Mouse (Mus musculus): ENCODE measurements at regions not wholly inside any gene's neighbourhood (a gene's known extent, or its start where the extent isn't known, plus 50 kb on each side); places are given as distances from the start of the nearest gene placed in this dataset.

DNA sequence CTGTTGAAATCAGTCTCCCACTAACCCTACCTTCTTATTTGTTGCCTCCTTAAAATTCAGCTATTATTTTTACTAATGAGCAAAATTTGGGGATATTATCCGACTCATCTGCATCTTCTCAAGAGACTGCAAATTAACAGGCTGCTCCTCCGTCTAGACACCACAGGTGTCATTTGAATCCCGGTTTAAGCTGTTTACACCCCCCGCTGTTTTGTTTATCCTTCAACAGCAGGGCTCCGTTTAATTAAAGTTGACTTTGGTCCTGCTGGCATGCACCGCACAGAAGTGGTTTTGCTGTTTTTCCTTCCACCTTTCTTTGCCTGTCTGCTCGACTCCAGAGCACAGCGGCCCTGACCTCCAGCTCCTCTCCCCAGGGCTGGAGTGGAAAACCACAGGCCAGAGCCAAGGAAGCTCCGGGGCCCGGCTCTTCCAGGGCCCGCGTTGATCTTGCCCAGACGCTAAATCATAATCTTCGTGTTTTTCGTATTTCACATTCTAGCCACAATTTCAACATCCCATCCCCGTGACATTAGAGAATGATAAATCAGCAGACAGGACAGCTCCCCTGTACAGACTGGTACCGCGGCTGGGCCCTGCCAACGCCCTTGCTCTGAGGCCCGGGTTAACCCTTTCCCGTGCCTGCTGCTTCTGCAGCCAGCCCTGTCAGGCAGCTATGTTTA is 64.6 kb upstream of the Bnc1 start:
- H3K4me2 ChIP-seq (ENCODE audit: insufficient read depth, low read depth, poor library complexity, severe bottlenecking), result no peak overlapping the region
- no peak for TF ChIP-seq POLR2AphosphoS2 (IDR thresholded peaks at IDR 0.05; ENCODE audit: low read depth, low read length)
- TF ChIP-seq MAFK (IDR thresholded peaks at IDR 0.05; ENCODE audit: insufficient replicate concordance, low read length), result no peak
- TF ChIP-seq ZNF384 (IDR thresholded peaks at IDR 0.05; ENCODE audit: low read depth, low read length), result no peak
- TF ChIP-seq RAD21 (IDR thresholded peaks at IDR 0.05; ENCODE audit: low read depth, low read length), result no peak
- no peak for TF ChIP-seq IRF4 (IDR thresholded peaks at IDR 0.05; ENCODE audit: low read depth, low read length)
- no peak for TF ChIP-seq TBP (conservative IDR thresholded peaks at IDR 0.05; ENCODE audit: low read depth, low read length)
- TF ChIP-seq MEF2A (IDR thresholded peaks at IDR 0.05; ENCODE audit: borderline replicate concordance, low read depth, low read length), result no peak
- TF ChIP-seq NRF1 (IDR thresholded peaks at IDR 0.05; ENCODE audit: low read depth, low read length), result no peak
- TF ChIP-seq USF2 (conservative IDR thresholded peaks at IDR 0.05; ENCODE audit: low read depth, low read length), result no peak
- no peak for TF ChIP-seq CHD1 (IDR thresholded peaks at IDR 0.05; ENCODE audit: low read depth, low read length)
- no peak for TF ChIP-seq ZC3H11A (IDR thresholded peaks at IDR 0.05; ENCODE audit: low read depth, low read length)
- no peak for TF ChIP-seq USF1 (IDR thresholded peaks at IDR 0.05; ENCODE audit: low read depth, low read length)
- no peak for TF ChIP-seq ZMIZ1 (IDR thresholded peaks at IDR 0.05; ENCODE audit: low read depth, low read length)
- TF ChIP-seq GABPA (IDR thresholded peaks at IDR 0.05; ENCODE audit: insufficient replicate concordance, low read depth, low read length), result no peak
- TF ChIP-seq CTCF (conservative IDR thresholded peaks at IDR 0.05 in 1 of 2, IDR thresholded peaks at IDR 0.05 in 1 of 2; ENCODE audit: low read depth in 2 of 2, low read length in 2 of 2), result no peak
- TF ChIP-seq RCOR1 (conservative IDR thresholded peaks at IDR 0.05; ENCODE audit: low read depth, low read length), result no peak
- H3K4me1 ChIP-seq (ENCODE audit: control insufficient read depth in 1 of 2, insufficient read depth in 2 of 2), result no peaks in the 10 kb centered on the region
- H3K9me3 ChIP-seq (replicated peaks; ENCODE audit: low read length), result no peaks in the 10 kb centered on the region
- no peak overlapping the region for H3K4me3 ChIP-seq (replicated peaks in 1 of 3; ENCODE audit: low read depth in 2 of 3, low read length in 2 of 3, poor library complexity in 1 of 3)
- DNase-seq (ENCODE audit: extremely low read depth), result no peak
- H3K27ac ChIP-seq (ENCODE audit: insufficient read depth, low read depth), result no peak overlapping the region
- no peaks in the 10 kb centered on the region for H3K79me2 ChIP-seq (replicated peaks; ENCODE audit: control insufficient read depth, extremely low read depth, insufficient read depth, poor library complexity, severe bottlenecking)
- no peaks in the 10 kb centered on the region for H3K27me3 ChIP-seq (replicated peaks)
- no peaks in the 10 kb centered on the region for H3K36me3 ChIP-seq (replicated peaks in 1 of 2; ENCODE audit: control insufficient read depth in 1 of 2, insufficient read depth in 1 of 2, low read length in 1 of 2)
- no peak overlapping the region for H3K9ac ChIP-seq (ENCODE audit: insufficient read depth, low read depth)
- dilution Hi-C loops (cut with MboI; ENCODE audit: extremely low pct_ligation_motif_present, extremely low pct_unique_long_range_greater_than_20kb, low sequenced_read_pairs), result no loop called here
- in situ Hi-C loops (cut with MboI; ENCODE audit: low pct_ligation_motif_present, low pct_unique_long_range_greater_than_20kb, low sequenced_read_pairs), result no loop called here

DNA sequence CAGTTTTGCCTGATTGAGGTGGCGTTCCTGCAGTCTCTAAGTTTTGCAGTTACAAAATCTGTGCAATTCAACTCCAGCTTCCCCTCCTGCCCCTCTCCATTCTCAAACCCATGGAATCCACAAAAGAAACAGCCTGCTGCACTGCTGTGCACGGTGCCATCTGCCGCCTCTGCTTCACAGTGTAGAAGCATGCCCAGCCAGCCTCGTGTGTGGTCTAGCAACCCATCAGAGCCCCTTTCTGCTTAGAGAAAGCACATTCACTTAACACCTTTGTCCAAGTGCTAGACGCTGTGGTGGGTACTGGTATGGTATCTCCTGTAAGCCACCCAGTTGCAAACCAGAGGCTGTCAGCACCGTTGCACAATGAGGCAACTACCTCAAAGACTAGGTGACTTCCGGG is 71.3 kb upstream of the Bnc1 start:
- Histone ChIP-seq H3K9ac (ENCODE audit: insufficient read depth, low read depth) (no peak overlapping the region), H3K4me3 (replicated peaks in 1 of 3; ENCODE audit: low read depth in 2 of 3, low read length in 2 of 3, poor library complexity in 1 of 3) (no peak overlapping the region), H3K27me3 (replicated peaks) (no peaks in the 10 kb centered on the region), H3K79me2 (replicated peaks; ENCODE audit: control insufficient read depth, extremely low read depth, insufficient read depth, poor library complexity, severe bottlenecking) (no peaks in the 10 kb centered on the region), H3K9me3 (replicated peaks; ENCODE audit: low read length) (no peaks in the 10 kb centered on the region), H3K36me3 (replicated peaks in 1 of 2; ENCODE audit: control insufficient read depth in 1 of 2, insufficient read depth in 1 of 2, low read length in 1 of 2) (no peaks in the 10 kb centered on the region), H3K4me1 (ENCODE audit: control insufficient read depth in 1 of 2, insufficient read depth in 2 of 2) (no peaks in the 10 kb centered on the region), H3K27ac (ENCODE audit: insufficient read depth, low read depth) (no peak overlapping the region), H3K4me2 (ENCODE audit: insufficient read depth, low read depth, poor library complexity, severe bottlenecking) (no peak overlapping the region)
- no peak for TF ChIP-seq MAX (IDR thresholded peaks at IDR 0.05; ENCODE audit: low read length)
- no peak for TF ChIP-seq MAZ (IDR thresholded peaks at IDR 0.05; ENCODE audit: low read depth, low read length)
- no peak for TF ChIP-seq RAD21 (IDR thresholded peaks at IDR 0.05; ENCODE audit: low read depth, low read length)
- TF ChIP-seq JUND (conservative IDR thresholded peaks at IDR 0.05; ENCODE audit: low read depth, low read length), result no peak
- TF ChIP-seq MXI1 (IDR thresholded peaks at IDR 0.05; ENCODE audit: low read depth, low read length), result no peak
- TF ChIP-seq GABPA (IDR thresholded peaks at IDR 0.05; ENCODE audit: insufficient replicate concordance, low read depth, low read length), result no peak
- TF ChIP-seq PAX5 (IDR thresholded peaks at IDR 0.05; ENCODE audit: low read length), result no peak
- TF ChIP-seq ZMIZ1 (IDR thresholded peaks at IDR 0.05; ENCODE audit: low read depth, low read length), result no peak
- TF ChIP-seq MYC (IDR thresholded peaks at IDR 0.05; ENCODE audit: low read depth, low read length), result no peak
- TF ChIP-seq ZNF384 (IDR thresholded peaks at IDR 0.05; ENCODE audit: low read depth, low read length), result no peak
- no peak for TF ChIP-seq MEF2A (IDR thresholded peaks at IDR 0.05; ENCODE audit: borderline replicate concordance, low read depth, low read length)
- TF ChIP-seq EP300 (IDR thresholded peaks at IDR 0.05; ENCODE audit: low read length), result no peak
- no peak for TF ChIP-seq ELF1 (IDR thresholded peaks at IDR 0.05; ENCODE audit: low read depth, low read length)
- no peak for TF ChIP-seq USF1 (IDR thresholded peaks at IDR 0.05; ENCODE audit: low read depth, low read length)
- in situ Hi-C loops (cut with MboI; ENCODE audit: low pct_ligation_motif_present, low pct_unique_long_range_greater_than_20kb, low sequenced_read_pairs) (no loop called here), dilution Hi-C loops (cut with MboI; ENCODE audit: extremely low pct_ligation_motif_present, extremely low pct_unique_long_range_greater_than_20kb, low sequenced_read_pairs) (no loop called here)
- no peak for DNase-seq (ENCODE audit: extremely low read depth)
